Mouse (Mus musculus) left cerebral cortex, postnatal 10 days (tissue): ENCODE measurements at regions not wholly inside any gene's neighbourhood (a gene's known extent, or its start where the extent isn't known, plus 50 kb on each side); places are given as distances from the start of the nearest gene placed in this dataset.

Experiments used
- DNase-seq, 2 experiments: peaks; one replicate each; pipeline ENCODE4 v3.0.0; 2021 to 2022; ENCODE audit warnings: low spot score in 2 of 2, mixed read lengths in 1 of 2; ENCODE audit errors: extremely low spot score in 1 of 2
- intact Hi-C: fragments of 180-260 bp; cut with DNase I; formaldehyde crosslinking; loops from one replicate; pipeline ENCODE4 v1.15.1; 2025

GRCm38 (mm10) chr4:99348674-99349073 lies 53.0 kb downstream of the Gm12689 start:
- no peak for DNase-seq
- intact Hi-C loops: no loop called here

- DNase-seq: no peak
- intact Hi-C loops: no loop called here
These were observed 57.5 kb downstream of the Gm12689 start for GRCm38 (mm10) chr4:99353122-99353774.

DNA sequence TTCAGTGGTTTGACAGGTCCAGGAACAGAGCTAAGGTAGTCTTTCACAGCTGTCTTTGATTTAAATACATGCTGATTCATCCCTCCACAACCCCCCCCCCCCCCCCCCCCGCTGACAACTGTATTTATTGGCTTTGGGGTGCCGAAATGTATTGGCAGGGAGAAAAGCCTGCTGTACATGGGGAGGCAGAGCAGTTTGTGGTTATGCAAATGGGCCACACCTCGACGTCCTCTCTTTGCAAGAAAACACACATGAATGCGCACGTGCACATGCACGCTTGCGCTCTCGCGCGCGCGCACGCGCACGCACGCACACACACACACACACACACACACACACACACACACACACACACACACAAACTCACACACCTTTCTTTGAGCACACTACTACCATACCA lies 58.5 kb downstream of the Gm12689 start:
- intact Hi-C loops: no loop called here
- DNase-seq: peak in 1 of 2 experiments; percentile 31

DNA sequence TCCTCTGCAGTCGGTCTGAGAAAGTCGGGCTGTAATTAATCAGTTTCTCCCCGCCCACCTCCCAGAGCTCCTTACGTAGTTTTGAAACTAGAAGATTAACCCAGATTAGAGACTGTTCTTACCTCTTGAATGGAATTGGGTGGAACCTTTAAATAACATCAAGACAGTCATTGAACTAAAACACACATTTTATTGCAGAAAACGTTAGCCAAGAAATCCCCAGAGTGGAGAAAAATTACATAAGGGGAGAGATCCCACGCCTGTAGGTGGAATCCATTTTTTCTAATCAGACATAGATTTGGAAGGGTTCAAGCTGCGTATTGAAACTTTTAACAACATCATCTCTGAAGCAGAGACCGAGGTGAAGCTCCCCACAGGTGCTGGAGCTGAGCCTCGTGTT lies 59.1 kb downstream of the Gm12689 start:
- intact Hi-C loops: no loop called here
- DNase-seq: no peak

- no peak for DNase-seq
- intact Hi-C loops: no loop called here
These were observed 72.3 kb downstream of the Gm12689 start for GRCm38 (mm10) chr4:99368036-99368435.

DNA sequence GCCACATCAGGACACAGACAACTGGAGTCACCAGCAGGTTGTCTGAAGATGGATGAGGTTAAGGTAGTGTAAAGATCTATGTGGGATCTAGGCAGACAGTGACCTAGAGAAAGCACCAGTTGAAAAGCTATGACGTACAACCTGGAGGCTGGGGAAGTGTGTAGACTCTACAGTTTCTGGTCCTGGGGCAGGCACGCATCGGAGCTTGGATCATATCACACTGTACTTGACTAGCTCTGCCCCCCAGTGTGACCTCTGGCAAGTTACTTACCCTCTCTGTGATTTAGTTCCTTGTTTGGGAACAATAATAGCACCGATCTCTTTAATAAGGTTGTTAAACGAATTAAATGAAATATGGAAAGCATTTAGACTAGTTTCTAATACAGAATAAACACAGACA lies 75.5 kb downstream of the Gm12689 start:
- intact Hi-C loops: no loop called here
- no peak for DNase-seq

- DNase-seq: no peak
- intact Hi-C loops: no loop called here
These were observed 80.5 kb downstream of the Gm12689 start for GRCm38 (mm10) chr4:99376171-99376570.

GRCm38 (mm10) chr4:99376911-99377310 lies 81.2 kb downstream of the Gm12689 start:
- intact Hi-C loops: no loop called here
- no peak for DNase-seq

GRCm38 (mm10) chr4:99379983-99380382 lies 84.3 kb downstream of the Gm12689 start:
- intact Hi-C loops: no loop called here
- DNase-seq: no peak

DNA sequence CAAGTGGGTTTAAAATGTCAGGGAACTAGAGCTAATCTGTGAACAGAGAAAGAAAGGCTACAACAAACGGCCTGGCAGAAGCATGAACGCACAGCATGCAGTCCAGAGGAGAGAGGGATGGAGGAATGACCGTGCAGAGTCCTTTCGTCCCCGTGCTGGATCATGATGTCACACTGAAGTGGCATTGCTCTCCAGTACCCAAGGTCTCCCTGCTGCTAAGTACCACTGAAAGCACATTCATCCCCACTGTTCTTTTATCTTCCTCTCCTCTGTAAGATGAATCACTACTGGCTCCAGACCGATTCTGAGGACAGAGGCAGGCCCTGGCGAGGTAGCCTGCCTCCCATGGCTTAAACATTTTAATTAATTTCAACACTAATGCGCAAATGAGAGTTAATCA lies 89.7 kb downstream of the Gm12689 start:
- intact Hi-C loops: no loop called here
- DNase-seq: no peak

GRCm38 (mm10) chr4:99389428-99389827 lies 93.7 kb downstream of the Gm12689 start:
- DNase-seq: no peak
- intact Hi-C loops: no loop called here

GRCm38 (mm10) chr4:99392986-99393385 lies 97.3 kb downstream of the Gm12689 start:
- intact Hi-C loops: no loop called here
- DNase-seq: no peak

GRCm38 (mm10) chr4:99394244-99394643 lies 98.5 kb downstream of the Gm12689 start:
- intact Hi-C loops: no loop called here
- DNase-seq: no peak

- intact Hi-C loops: no loop called here
- no peak for DNase-seq
These were observed 111.8 kb downstream of the Gm12689 start for GRCm38 (mm10) chr4:99407466-99407865.

GRCm38 (mm10) chr4:99423449-99423848 lies 127.7 kb downstream of the Gm12689 start:
- no peak for DNase-seq
- intact Hi-C loops: no loop called here

DNA sequence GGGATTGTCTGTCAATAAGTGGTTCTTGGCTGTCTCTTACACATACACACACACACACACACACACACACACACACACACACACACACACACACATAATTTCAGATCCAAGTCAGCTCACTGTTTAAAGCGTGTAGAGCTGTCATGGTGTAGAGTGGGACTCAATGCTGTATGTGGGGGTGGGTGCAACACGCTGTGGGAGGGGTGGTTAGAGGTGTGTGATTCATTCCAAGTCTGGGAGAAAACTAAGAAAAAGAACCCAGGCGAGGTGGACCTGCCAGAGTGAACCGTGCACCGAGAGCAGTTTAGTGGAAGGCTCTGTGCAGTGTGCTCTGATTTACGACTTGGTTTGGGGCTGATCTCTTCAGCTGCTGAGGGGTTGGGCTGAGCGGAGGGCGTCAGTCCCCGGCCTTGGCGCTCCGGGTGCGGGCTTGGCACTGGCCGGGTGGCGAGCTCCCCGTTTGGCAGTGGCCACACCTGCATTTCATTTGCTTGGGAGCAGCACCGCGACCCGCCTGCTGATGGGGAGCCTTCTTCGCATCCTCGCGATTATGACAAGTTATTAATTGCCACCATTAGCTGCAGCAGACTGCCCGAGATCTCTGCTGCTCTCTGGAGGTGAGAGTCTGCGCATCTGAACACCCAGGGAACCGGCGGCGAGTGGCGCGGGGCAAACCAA lies 149.5 kb downstream of the Gm12689 start:
- no peak for DNase-seq
- intact Hi-C loops: no loop called here

- no peak for DNase-seq
- intact Hi-C loops: no loop called here
These were observed 150.0 kb downstream of the Gm12689 start for GRCm38 (mm10) chr4:99445755-99446128.

DNA sequence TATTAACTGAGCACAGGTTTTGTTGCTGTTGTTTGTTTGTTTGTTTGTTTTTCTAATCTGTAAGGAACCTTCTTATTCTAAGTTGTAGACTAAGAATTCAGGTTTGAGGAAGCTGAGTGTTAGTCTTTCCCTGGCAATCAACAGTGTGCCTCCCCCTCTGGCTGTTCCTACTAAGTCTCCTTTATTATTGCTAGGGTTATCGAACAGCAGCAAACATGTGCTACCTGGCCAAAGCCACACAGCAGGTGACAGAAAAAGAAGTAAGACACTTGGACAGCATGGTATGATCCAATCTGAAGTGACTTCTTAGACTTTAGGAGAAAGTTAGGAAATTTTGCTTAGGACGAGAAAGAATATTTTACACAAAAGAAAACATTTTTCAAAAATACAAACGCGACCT lies 163.3 kb downstream of the Gm12689 start:
- no peak for DNase-seq
- intact Hi-C loops: no loop called here

DNA sequence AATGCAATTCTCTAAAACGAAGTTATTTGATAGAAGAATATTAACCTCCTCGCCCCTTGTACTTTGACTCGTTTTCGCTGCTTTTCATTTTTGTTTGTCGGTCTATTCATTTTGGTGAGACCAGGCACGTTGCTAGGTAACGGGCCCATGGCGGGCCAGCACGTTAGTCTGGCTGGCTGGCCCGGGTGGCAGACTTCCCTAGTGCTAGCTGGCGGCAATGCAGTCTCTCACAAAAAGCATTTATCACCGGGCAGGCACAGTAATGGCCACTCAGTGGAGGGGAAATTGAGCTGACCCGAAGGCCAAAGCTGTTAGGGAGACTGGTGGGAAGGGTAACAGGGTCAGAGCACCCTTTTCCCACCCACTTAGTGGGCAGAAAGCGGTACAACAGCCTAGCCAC lies 163.7 kb downstream of the Gm12689 start:
- DNase-seq: peak; percentile 65 to 76
- intact Hi-C loops: no loop called here

DNA sequence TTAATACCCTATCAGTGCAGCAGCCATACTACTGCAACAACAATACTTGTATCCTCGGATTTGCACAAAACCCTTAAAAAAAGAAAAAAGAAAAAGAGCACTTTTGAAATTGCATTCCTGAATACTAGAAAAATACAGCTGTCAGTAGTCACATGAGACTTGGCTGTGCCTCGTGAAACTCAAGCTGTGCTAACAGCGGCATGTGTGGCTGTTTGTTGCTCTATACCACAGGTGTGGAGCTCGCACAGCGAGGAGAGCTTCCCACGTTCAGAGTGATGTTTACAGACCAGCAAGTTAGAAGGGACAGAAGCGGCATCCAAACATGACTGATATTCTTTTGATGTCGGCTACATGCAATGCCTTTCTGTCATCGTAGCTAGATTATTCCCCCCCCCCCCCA lies 169.8 kb downstream of the Gm12689 start:
- intact Hi-C loops: no loop called here
- peak; percentile 6 to 52 for DNase-seq

DNA sequence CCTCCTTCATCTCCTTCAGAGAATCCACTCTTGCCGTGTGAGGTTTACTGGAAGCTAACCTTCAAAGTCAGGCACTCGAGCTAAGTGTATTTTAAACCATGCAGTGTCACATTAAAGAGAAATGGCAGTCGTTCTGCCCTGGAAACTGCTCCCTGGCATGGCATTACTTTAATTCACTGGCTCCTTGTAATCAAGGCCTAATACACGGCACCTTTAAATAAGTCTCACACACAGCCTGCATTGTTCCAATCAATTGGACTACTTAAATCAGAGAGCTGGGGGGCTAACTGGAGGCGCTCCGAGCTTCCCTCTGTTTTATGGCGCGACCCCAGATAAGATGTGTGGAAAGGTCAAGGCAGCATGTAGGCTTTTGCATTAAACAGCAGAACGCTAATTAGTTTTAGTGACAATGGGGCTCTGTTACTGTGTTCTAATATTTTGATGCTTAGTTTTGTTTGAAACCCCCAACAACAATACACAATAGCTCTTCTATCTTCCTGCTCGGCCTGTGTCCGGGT lies 180.1 kb downstream of the Gm12689 start:
- no peak for DNase-seq
- intact Hi-C loops: no loop called here
